Mouse (Mus musculus) midbrain, embryonic 11.5 days (tissue): ENCODE measurements around the gene Cox8b. TPM values are rescaled to one million over a fixed set of nuclear protein-coding genes. Genes with fewer than 3 reads are reported as not detected.

Experiments used
- ATAC-seq: fragments of 200-750 bp; cut with Nextera tagmentation; 2 replicates; pipeline ENCODE4 v1.8.0; 2017; ENCODE audit warnings: moderate TSS enrichment, moderate library complexity; ENCODE audit not compliant: low FRiP score
- DNase-seq: peaks from one replicate; pipeline ENCODE4 v3.0.0; 2015; ENCODE audit warnings: low spot score; ENCODE audit errors: missing footprints
- H3K27ac ChIP-seq: fragments of 300-500 bp; sonication (generic); 2 replicates; pipeline ENCODE4 v1.5.1; 2014; ENCODE audit warnings: low read depth, low read length
- H3K27me3 ChIP-seq: fragments of 300-500 bp; sonication (generic); 2 replicates; pipeline ENCODE4 v1.6.1; 2014; ENCODE audit warnings: mild to moderate bottlenecking, low read length, moderate library complexity, mixed read lengths; ENCODE audit not compliant: control insufficient read depth, insufficient read depth
- H3K36me3 ChIP-seq: fragments of 300-500 bp; sonication (generic); 2 replicates; pipeline ENCODE4 v1.6.1; 2014; ENCODE audit warnings: mild to moderate bottlenecking, low read length, moderate library complexity, mixed read lengths; ENCODE audit not compliant: control insufficient read depth, insufficient read depth
- H3K4me1 ChIP-seq: fragments of 300-500 bp; sonication (generic); 2 replicates; pipeline ENCODE4 v1.6.1; 2014; ENCODE audit warnings: low read length; ENCODE audit not compliant: control insufficient read depth, insufficient read depth
- H3K4me2 ChIP-seq: fragments of 300-500 bp; sonication (generic); 2 replicates; pipeline ENCODE4 v1.6.1; 2014; ENCODE audit warnings: mild to moderate bottlenecking, moderate library complexity
- H3K4me3 ChIP-seq: fragments of 300-500 bp; sonication (generic); 2 replicates; pipeline ENCODE4 v1.5.1; 2014; ENCODE audit warnings: low read depth, low read length
- H3K9ac ChIP-seq: fragments of 300-500 bp; sonication (generic); 2 replicates; pipeline ENCODE4 v1.6.1; 2014; ENCODE audit warnings: low read length
- H3K9me3 ChIP-seq: fragments of 300-500 bp; sonication (generic); 2 replicates; pipeline ENCODE4 v1.6.1; 2016; ENCODE audit warnings: low read length; ENCODE audit not compliant: control insufficient read depth
- WGBS: fragments of 180-500 bp; shearing (Covaris S2); extraction: QIAGEN DNeasy Blood & Tissue Kit; methylation state at CpG from one replicate; pipeline ENCODE4 v1.1.7; 2014; 5-methylcytosine and 5-hydroxymethylcytosine counted together
- polyA plus RNA-seq: library from polyadenylated mRNA; unstranded; fragments of >200 nt; fragmentation: Nextera tagmentation; extraction: Ambion mirVana; gene quantifications from 2 replicates; pipeline ENCODE4 v1.2.1, GENCODE M21; 2014

Gene Cox8b
- not detected in 2 replicates for polyA plus RNA-seq

DNA sequence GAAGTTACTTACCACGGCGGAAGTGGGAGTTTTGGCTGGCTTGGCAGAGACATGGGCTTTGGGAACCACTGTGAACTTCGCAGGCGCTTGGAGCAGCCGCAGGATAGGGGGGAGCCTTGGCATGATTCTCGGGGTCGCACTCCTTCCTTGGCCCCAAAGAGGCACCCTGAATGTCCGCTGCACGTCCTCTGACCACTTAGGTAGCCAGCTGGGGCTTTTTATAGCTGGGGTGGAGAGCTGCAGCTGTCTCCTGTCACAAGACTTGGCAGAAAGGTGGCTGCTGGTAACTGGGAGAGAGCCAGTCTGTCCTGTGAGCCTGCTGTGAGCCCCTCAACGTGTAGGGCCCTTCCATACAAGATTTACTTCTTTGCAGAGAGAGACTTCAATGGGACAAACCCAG is at the start of gene Cox8b:
Gene Cox8b (minus strand): TSS at position 227 of the 400 bp plus-strand sequence.
- no peak for ATAC-seq
- 84% methylated on average over 10 of the region's 10 CpGs for WGBS
- no peaks in the 10 kb centered on the region for H3K9me3 ChIP-seq
- no peak within 1 kb of the TSS for H3K4me3 ChIP-seq
- no peak for DNase-seq
- H3K27me3 ChIP-seq = no peaks in the 10 kb centered on the region
- no peak within 1 kb of the TSS for H3K9ac ChIP-seq
- H3K4me2 ChIP-seq = no peak within 1 kb of the TSS
- H3K27ac ChIP-seq = no peak within 1 kb of the TSS
- no peaks in the 10 kb centered on the region for H3K4me1 ChIP-seq
- peaks cover 8% of the 10 kb centered on the region; the same call in 1 of the 2 replicates for H3K36me3 ChIP-seq

DNA sequence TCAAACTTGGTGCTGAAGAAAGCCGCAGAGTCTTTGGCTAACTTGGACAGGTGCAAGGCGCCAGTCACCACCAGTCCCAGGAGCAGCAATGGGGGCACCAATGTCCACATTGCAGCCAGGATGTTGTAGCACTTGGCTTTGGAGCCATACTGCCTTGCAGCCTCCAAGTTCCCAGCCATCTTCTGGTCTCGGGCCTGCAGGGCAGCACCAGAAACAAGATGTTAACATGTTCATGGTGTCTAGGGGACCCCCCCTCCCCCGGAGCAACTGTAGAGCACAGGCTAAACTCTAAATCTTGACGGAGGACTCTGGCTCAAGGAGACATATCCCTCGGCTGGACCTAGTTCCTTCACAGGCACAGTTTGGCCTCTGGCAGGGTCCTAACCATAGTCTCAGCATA is 49.0 kb upstream of the Cox8b start:
- no peak overlapping the region for H3K27ac ChIP-seq
- H3K36me3 ChIP-seq = no peaks in the 10 kb centered on the region
- ATAC-seq (no peak), DNase-seq (no peak)
- no peaks in the 10 kb centered on the region for H3K4me1 ChIP-seq
- no peak overlapping the region for H3K9ac ChIP-seq
- WGBS = 82% methylated on average over 6 of the region's 6 CpGs
- no peak overlapping the region for H3K4me3 ChIP-seq
- H3K9me3 ChIP-seq = no peaks in the 10 kb centered on the region
- no peak overlapping the region for H3K4me2 ChIP-seq
- no peaks in the 10 kb centered on the region for H3K27me3 ChIP-seq

DNA sequence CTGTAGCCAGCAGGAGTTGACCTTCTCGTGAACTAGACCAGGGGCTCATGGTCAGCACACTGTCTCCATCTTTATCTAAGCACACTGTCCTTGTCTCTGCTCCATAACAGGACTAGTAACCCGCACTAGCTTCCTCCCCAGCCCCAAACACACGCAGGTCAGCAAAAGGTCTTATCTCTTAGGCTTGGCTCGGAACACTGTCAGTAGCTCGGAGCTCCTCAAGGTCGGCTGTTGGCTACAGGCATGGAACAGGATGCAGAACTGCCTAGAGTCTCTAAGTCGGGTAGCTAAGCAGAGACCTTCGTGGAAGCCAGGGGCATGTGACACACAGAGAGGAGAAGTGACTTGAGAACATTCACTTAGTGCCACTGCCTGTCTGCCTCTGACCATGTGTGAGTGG is 47.9 kb upstream of the Cox8b start:
- Histone ChIP-seq H3K27ac (no peak overlapping the region), H3K4me2 (no peak overlapping the region), H3K9ac (no peak overlapping the region), H3K4me3 (no peak overlapping the region), H3K36me3 (no peaks in the 10 kb centered on the region), H3K4me1 (no peaks in the 10 kb centered on the region), H3K9me3 (no peaks in the 10 kb centered on the region), H3K27me3 (no peaks in the 10 kb centered on the region)
- no peak for ATAC-seq
- 91% methylated on average over 8 of the region's 8 CpGs for WGBS
- no peak for DNase-seq

DNA sequence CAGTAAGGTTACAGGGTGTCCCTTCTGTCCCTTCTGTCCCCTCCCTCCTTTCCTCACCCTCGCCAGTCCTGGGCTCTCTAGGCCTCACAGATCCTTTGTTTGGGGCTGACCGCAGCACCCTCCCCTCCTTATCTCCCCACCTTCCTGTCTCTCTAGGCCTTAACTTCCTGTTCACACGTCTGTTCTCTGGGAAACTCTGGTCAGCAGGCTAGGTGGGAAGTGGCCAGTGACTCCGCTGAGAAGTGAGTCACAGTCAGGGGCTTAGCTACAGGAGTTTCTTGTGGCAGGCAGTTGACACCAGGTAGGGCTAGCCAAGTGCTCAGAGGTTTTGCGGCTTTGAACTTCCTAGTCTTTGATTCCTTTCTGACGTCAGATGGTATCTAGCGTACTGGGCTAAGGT is 46.7 kb upstream of the Cox8b start:
- Histone ChIP-seq H3K9ac (no peak overlapping the region), H3K9me3 (no peaks in the 10 kb centered on the region), H3K4me3 (no peak overlapping the region), H3K4me2 (no peak overlapping the region), H3K27ac (no peak overlapping the region), H3K27me3 (no peaks in the 10 kb centered on the region), H3K4me1 (peaks cover 2% of the 10 kb centered on the region; the same call in 1 of the 2 replicates), H3K36me3 (no peaks in the 10 kb centered on the region)
- ATAC-seq (no peak), DNase-seq (no peak)
- 70% methylated on average over 7 of the region's 7 CpGs for WGBS

DNA sequence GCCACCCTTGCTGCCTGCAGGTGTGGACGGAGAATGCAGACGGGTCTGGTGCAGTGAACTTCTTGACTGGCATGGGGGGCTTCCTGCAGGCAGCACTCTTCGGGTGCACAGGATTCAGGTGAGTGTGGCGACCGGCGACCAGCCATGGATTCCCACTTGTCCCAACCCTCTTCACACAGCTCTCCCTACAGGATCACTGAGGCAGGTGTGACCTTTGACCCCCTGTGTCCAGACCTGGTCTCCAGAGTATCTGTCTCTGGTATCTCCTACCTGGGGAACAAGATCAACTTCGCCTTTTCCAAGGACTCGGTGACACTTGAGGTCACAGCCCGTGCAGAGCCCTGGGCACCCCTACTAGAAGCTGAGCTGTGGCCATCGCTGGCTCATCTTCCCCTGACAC is 46.1 kb upstream of the Cox8b start:
- Histone ChIP-seq H3K36me3 (no peaks in the 10 kb centered on the region), H3K4me3 (no peak overlapping the region), H3K9me3 (no peaks in the 10 kb centered on the region), H3K4me1 (peaks cover 2% of the 10 kb centered on the region; the same call in 1 of the 2 replicates), H3K27ac (no peak overlapping the region), H3K9ac (no peak overlapping the region), H3K4me2 (no peak overlapping the region), H3K27me3 (no peaks in the 10 kb centered on the region)
- DNase-seq (no peak), ATAC-seq (no peak)
- WGBS = 92% methylated on average over 10 of the region's 10 CpGs

DNA sequence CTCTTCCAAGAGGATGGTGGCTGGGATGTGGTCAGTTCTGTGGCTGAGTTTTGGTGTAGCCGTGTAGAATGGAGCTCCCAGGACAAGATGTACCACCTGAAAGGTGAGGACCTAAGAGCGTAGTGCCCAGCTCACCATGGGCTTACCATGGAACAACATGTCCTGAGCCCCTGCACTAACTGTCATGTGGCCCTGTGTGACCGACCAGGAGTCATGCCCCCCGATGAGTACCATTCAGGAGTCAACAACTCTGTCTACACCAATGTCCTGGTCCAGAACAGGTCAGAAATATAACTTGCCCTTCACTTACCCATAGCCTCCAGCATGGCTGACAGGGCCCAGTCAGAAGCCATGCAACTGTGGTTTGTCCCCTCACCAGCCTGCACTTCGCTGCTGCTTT is 45.0 kb upstream of the Cox8b start:
- no peak overlapping the region for H3K4me3 ChIP-seq
- H3K9me3 ChIP-seq = no peaks in the 10 kb centered on the region
- no peaks in the 10 kb centered on the region for H3K27me3 ChIP-seq
- ATAC-seq = no peak
- no peak for DNase-seq
- no peak overlapping the region for H3K9ac ChIP-seq
- no peaks in the 10 kb centered on the region for H3K36me3 ChIP-seq
- peaks cover 5% of the 10 kb centered on the region; the same call in 1 of the 2 replicates for H3K4me1 ChIP-seq
- 89% methylated on average over 5 of the region's 5 CpGs for WGBS
- H3K4me2 ChIP-seq = no peak overlapping the region
- no peak overlapping the region for H3K27ac ChIP-seq

DNA sequence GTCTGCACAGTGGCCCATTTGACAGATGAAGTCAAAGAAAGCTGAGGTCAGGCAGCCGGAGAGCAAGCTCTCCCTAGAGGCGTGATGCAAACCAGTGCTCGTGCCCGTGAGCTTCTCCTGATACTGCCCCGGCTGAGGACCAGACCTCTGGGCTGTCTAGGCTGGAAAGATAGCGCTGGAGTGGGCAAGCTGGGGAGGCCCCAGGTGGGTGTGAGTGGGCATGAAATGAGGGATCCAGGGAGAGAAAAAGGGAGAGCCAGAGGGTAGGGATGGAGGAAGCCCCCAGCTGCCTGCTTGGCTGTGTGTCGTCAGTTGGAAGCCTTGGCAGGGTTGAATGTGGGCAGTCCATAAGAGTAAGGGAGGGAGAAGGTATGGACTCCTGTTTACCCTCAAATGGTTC is 44.0 kb upstream of the Cox8b start:
- Histone ChIP-seq H3K27me3 (no peaks in the 10 kb centered on the region), H3K4me2 (no peak overlapping the region), H3K9me3 (no peaks in the 10 kb centered on the region), H3K4me3 (no peak overlapping the region), H3K36me3 (no peaks in the 10 kb centered on the region), H3K27ac (no peak overlapping the region), H3K9ac (no peak overlapping the region), H3K4me1 (peaks cover 5% of the 10 kb centered on the region; the same call in 1 of the 2 replicates)
- ATAC-seq (no peak), DNase-seq (no peak)
- 92% methylated on average over 7 of the region's 7 CpGs for WGBS

DNA sequence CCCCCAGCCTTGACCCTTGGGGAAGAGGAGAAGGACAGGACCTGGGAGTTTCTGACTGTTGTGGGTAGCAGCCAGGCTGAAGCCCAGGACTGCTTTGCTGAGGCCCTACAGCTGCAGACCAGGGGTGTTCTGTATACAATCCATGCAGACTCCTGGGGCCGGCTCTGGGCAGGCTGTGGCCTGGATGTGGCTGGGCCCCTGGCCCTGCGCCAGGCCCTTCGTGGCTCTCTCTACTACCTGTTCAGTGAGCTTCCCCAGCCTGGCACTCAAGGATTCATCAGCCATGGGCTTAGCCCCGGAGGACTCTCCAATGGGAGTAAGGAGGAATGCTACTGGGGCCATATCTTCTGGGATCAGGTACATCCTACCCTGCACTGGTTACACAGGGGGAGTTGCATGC is 43.1 kb upstream of the Cox8b start:
- Histone ChIP-seq H3K4me1 (peaks cover 5% of the 10 kb centered on the region; the same call in 1 of the 2 replicates), H3K27ac (no peak overlapping the region), H3K4me2 (no peak overlapping the region), H3K27me3 (no peaks in the 10 kb centered on the region), H3K9me3 (no peaks in the 10 kb centered on the region), H3K36me3 (no peaks in the 10 kb centered on the region), H3K4me3 (no peak overlapping the region), H3K9ac (no peak overlapping the region)
- WGBS = 91% methylated on average over 4 of the region's 4 CpGs
- ATAC-seq (no peak), DNase-seq (no peak)

DNA sequence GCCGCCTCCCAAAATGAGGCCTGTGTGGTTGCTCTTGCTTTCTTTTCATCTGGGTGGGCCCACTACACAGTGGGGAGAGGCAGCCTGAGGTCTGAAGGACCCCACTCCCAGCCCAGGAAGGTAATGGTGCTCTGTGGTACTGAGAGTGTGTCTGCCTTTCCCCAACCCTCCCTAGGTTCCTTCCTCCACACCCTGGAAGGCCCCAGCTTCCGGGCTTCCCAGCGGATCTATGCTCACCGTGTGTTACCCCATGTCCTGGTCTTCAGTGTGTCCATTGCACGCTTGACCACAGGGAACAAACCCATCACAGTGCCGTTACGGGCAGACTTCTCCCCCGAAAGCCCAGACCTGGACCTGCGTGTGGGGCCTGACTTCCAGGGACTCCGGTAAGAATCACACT is 42.6 kb upstream of the Cox8b start:
- no peaks in the 10 kb centered on the region for H3K36me3 ChIP-seq
- no peak overlapping the region for H3K4me3 ChIP-seq
- H3K4me2 ChIP-seq = no peak overlapping the region
- WGBS = 94% methylated on average over 10 of the region's 10 CpGs
- no peak overlapping the region for H3K9ac ChIP-seq
- DNase-seq (no peak), ATAC-seq (no peak)
- H3K9me3 ChIP-seq = no peaks in the 10 kb centered on the region
- H3K27ac ChIP-seq = no peak overlapping the region
- H3K4me1 ChIP-seq = peaks cover 5% of the 10 kb centered on the region; the same call in 1 of the 2 replicates
- H3K27me3 ChIP-seq = no peaks in the 10 kb centered on the region
